Mouse (Mus musculus) forebrain, embryonic 16.5 days (tissue): ENCODE results near the gene Defb47. TPM values are rescaled to one million over a fixed set of nuclear protein-coding genes. Genes with fewer than 3 reads are reported as not detected.

Experiments used
- ATAC-seq: fragments of 200-750 bp; cut with Nextera tagmentation; 2 replicates; pipeline ENCODE4 v1.8.0; 2017; ENCODE audit warnings: mild to moderate bottlenecking, moderate library complexity
- H3K27ac ChIP-seq: fragments of 300-500 bp; sonication (generic); 2 replicates; pipeline ENCODE4 v1.5.1; 2014; ENCODE audit warnings: low read length, control low read depth
- H3K27me3 ChIP-seq: fragments of 300-500 bp; sonication (generic); replicated peaks from 2 replicates; pipeline ENCODE4 v1.6.1; 2014; ENCODE audit warnings: low read length; ENCODE audit not compliant: control insufficient read depth, insufficient read depth
- H3K36me3 ChIP-seq: fragments of 300-500 bp; sonication (generic); 2 replicates; pipeline ENCODE4 v1.6.1; 2014; ENCODE audit not compliant: control insufficient read depth, insufficient read depth
- H3K4me1 ChIP-seq: fragments of 300-500 bp; sonication (generic); replicated peaks from 2 replicates; pipeline ENCODE4 v1.6.1; 2014; ENCODE audit warnings: low read length; ENCODE audit not compliant: control insufficient read depth, insufficient read depth
- H3K4me2 ChIP-seq: fragments of 300-500 bp; sonication (generic); 2 replicates; pipeline ENCODE4 v1.6.1; 2014; ENCODE audit warnings: mild to moderate bottlenecking, low read length, control low read depth
- H3K4me3 ChIP-seq: fragments of 300-500 bp; sonication (generic); replicated peaks from 2 replicates; pipeline ENCODE4 v1.5.1; 2014; ENCODE audit warnings: mild to moderate bottlenecking, low read length, control low read depth
- H3K9ac ChIP-seq: fragments of 300-500 bp; sonication (generic); replicated peaks from 2 replicates; pipeline ENCODE4 v1.6.1; 2014; ENCODE audit warnings: low read depth, low read length, control low read depth
- H3K9me3 ChIP-seq: fragments of 300-500 bp; sonication (generic); 2 replicates; pipeline ENCODE4 v1.6.1; 2016; ENCODE audit warnings: low read length; ENCODE audit not compliant: control insufficient read depth
- WGBS: fragments of 180-500 bp; shearing (Covaris S2); extraction: QIAGEN DNeasy Blood & Tissue Kit; methylation state at CpG from one replicate; pipeline ENCODE4 v1.1.7; 2014; 5-methylcytosine and 5-hydroxymethylcytosine counted together
- polyA plus RNA-seq: library from polyadenylated mRNA; unstranded; fragments of >200 nt; fragmentation: Nextera tagmentation; extraction: Ambion mirVana; gene quantifications from 2 replicates; pipeline ENCODE4 v1.2.1, GENCODE M21; 2015

Gene Defb47
- polyA plus RNA-seq, 1 experiment from 2014 or later: not detected

DNA sequence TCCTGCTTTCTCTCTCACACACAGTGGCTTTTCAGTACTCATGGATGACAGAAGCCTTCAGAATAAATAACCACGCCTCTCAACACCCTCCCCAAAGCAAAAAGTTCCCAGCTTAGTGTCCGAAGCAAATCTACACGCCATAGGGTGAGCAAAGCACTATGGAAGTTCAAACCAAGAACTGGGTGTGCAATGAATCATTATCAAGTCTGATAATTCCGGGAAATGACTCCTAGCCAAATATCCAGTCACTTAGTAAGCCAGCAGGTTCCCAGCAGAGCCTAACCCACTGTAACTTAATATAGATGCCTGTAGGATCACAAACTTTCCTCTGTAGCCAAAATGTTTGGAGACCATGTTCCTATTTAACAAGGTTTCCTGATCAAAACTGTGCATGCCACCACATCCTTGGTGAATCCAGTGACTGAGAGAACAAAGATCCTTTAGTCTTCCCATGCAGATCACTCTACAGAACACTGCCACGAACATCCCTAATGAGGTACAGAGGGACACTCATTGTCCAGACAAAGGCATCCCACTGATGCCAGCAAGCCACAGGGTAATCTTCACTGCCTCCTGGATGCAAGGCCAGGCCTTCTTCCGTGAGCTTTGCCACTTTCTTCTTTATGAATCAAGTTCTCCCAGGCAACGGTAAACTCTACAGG is 5.9 kb upstream of the Defb47 start:
- Histone ChIP-seq H3K9ac (no peak overlapping the region), H3K27ac (no peak overlapping the region), H3K4me3 (no peak overlapping the region), H3K27me3 (no peaks in the 10 kb centered on the region), H3K4me1 (no peaks in the 10 kb centered on the region), H3K4me2 (no peak overlapping the region), H3K9me3 (no peaks in the 10 kb centered on the region), H3K36me3 (no peaks in the 10 kb centered on the region)
- WGBS: 53% methylated on average over 7 of the region's 7 CpGs
- ATAC-seq: no peak

DNA sequence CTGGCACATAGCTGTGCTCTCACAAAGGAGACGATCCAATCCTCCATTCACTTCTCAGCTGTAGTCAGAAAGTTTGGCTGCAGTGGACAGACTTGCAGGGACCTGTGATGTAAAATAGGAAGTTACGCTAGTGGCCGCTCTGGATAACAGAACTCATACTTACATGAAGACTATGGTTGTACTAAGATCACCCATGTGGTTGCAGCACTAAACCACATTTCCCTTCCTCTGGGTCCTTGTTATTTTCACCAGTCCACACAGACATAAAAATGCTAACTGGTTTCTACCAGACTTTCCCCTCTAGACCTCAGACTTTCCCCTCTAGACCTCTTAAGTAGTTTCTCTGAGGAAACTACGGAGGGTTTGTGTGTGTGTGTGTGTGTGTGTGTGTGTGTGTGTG is 1.1 kb downstream of the Defb47 start:
- no peak for ATAC-seq
- 92% methylated on average over 4 of the region's 4 CpGs for WGBS
- no peaks in the 10 kb centered on the region for H3K27me3 ChIP-seq

DNA sequence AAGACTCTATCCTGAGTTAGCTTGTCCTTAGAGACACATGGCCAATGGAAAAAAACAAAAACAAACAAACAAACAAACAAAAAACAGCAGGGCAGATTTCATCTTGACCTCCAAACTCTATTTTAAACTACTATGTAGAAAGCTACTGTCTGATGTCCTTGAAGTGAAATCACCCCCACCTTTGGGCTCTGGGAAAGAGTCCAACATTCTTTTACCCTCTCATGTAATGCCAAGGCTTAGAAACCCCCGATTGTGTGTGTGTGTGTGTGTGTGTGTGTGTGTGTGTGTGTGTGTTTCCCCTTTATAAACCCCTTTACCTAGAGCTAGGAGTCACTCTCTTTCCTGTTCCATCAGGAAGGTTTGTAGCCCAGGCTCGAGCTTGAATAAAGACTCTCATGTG is 4.7 kb downstream of the Defb47 start:
- no peak for ATAC-seq
- Histone ChIP-seq H3K4me1 (no peaks in the 10 kb centered on the region), H3K36me3 (no peaks in the 10 kb centered on the region), H3K27me3 (no peaks in the 10 kb centered on the region), H3K4me3 (no peak overlapping the region), H3K9ac (no peak overlapping the region), H3K4me2 (no peak overlapping the region), H3K9me3 (no peaks in the 10 kb centered on the region), H3K27ac (no peak overlapping the region)
- WGBS: 50% methylated on average over 2 of the region's 2 CpGs

More for the DNA sequence above, 1.1 kb downstream of the Defb47 start:
- no peak overlapping the region for H3K9ac ChIP-seq
- H3K4me1 ChIP-seq: no peaks in the 10 kb centered on the region
- H3K9me3 ChIP-seq: no peaks in the 10 kb centered on the region
- H3K36me3 ChIP-seq: no peaks in the 10 kb centered on the region
- no peak overlapping the region for H3K4me3 ChIP-seq
- H3K27ac ChIP-seq: no peak overlapping the region
- H3K4me2 ChIP-seq: no peak overlapping the region

DNA sequence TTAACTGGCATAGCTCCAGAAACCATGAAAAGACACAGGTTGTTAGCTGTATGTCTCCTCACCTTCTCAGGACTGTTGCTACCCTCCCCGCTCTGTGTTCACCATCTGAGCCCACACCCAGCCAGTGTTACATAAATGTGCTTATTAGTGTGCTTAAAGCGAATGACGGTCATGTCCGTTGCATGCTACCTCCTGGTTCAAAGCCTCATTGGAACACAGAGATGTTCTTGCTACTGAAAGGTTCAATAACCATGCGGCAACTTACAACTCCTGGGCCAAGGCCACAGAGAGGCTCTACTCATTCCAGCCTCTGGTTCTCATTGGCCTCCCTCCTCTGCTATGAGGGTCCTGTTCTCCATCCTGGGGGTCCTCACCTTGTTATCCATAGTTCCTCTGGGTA is 13.6 kb downstream of the Defb47 start, which contains the start of gene Defb43:
TSS of gene Defb43 (plus strand) at position 301 of the 400 bp plus-strand sequence.
- no peak for ATAC-seq

DNA sequence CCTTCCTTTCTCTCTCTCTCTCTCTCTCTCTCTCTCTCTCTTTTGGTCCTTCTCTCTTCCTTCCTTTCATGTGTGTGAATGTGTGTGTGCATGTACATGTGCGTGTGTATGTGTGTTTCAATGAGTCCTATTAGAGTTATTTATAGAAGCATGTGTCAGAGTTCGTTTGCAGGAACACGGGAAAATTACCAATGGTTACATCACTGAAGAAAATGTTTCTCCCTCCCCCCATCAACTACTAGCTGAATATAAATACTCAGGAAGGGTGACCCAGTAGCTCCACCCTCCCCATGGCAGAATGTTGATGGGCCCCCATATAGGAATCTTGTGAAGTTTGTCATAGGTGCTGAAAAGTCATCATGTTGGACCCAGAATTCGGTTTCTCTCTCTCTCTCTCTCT is 15.2 kb downstream of the Defb47 start:
- H3K4me2 ChIP-seq: no peak overlapping the region
- H3K9me3 ChIP-seq: no peaks in the 10 kb centered on the region
- H3K36me3 ChIP-seq: no peaks in the 10 kb centered on the region
- H3K9ac ChIP-seq: no peak overlapping the region
- H3K27ac ChIP-seq: no peak overlapping the region
- H3K4me1 ChIP-seq: no peaks in the 10 kb centered on the region
- 80% methylated on average over 4 of the region's 4 CpGs for WGBS
- no peaks in the 10 kb centered on the region for H3K27me3 ChIP-seq
- no peak overlapping the region for H3K4me3 ChIP-seq
- ATAC-seq: no peak

More for the DNA sequence above, 13.6 kb downstream of the Defb47 start, which contains the start of gene Defb43:
- H3K36me3 ChIP-seq: no peaks in the 10 kb centered on the region
- H3K4me2 ChIP-seq: no peak within 1 kb of the TSS
- 96% methylated on average over 5 of the region's 5 CpGs for WGBS
- H3K9ac ChIP-seq: no peak within 1 kb of the TSS
- H3K27ac ChIP-seq: no peak within 1 kb of the TSS
- no peak within 1 kb of the TSS for H3K4me3 ChIP-seq
- no peaks in the 10 kb centered on the region for H3K4me1 ChIP-seq
- H3K9me3 ChIP-seq: no peaks in the 10 kb centered on the region
- H3K27me3 ChIP-seq: no peaks in the 10 kb centered on the region

DNA sequence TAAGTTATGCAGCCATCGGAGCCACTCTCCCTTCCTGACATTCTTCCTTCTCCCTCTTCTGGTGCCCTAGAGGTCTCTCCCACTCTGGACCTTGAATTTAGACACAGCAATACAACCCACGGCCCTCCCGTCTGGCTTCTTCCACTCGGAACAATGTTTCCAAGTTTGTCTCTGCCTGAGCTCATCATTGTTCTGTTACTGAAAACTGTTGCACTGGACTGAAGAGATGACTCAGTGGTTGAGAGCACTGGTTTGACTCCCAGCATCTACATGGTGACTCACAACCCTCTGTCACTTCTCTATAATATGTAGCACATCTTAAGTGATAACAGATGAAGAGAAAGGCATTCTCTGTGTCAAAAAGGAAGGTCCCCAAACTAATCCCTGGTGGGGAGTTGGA is 16.8 kb downstream of the Defb47 start:
- no peaks in the 10 kb centered on the region for H3K4me1 ChIP-seq
- H3K36me3 ChIP-seq: no peaks in the 10 kb centered on the region
- no peak for ATAC-seq
- WGBS: 93% methylated on average over 4 of the region's 4 CpGs
- no peaks in the 10 kb centered on the region for H3K27me3 ChIP-seq
- H3K9ac ChIP-seq: no peak overlapping the region
- no peak overlapping the region for H3K4me2 ChIP-seq
- H3K4me3 ChIP-seq: no peak overlapping the region
- no peak overlapping the region for H3K27ac ChIP-seq
- H3K9me3 ChIP-seq: no peaks in the 10 kb centered on the region

DNA sequence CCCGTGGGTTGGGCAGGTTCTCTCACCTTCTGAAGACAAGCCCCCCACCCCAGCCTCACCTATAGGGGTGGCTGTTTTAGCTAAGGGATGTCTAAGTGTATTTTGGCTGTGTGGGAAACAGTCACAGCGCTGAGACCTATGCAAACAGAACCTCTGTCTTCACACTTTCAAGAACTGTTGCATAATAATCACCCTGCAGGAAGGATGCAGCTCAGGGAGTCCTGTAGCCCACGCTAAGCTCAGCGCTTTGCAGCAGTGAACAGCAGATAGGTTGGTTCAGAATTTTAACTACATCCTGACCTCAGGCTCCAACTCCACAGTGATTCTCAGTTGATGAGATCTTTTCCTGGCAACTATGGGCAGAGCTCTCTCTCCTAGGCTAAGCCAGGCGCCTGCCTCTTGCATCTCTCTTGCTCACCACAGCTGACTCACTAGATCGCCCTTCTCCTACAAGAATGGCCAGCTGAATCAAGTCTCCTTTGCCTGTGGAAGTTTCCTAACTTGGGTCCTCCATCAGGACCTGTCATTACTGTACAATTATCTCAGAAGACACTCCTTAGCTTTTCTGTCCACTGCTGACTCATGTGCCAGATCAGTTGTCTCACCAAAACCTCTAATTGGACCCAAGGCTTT is 22.8 kb downstream of the Defb47 start:
- no peak overlapping the region for H3K9ac ChIP-seq
- no peaks in the 10 kb centered on the region for H3K9me3 ChIP-seq
- no peak overlapping the region for H3K4me3 ChIP-seq
- no peak overlapping the region for H3K4me2 ChIP-seq
- no peaks in the 10 kb centered on the region for H3K27me3 ChIP-seq
- no peak for ATAC-seq
- H3K4me1 ChIP-seq: no peaks in the 10 kb centered on the region
- WGBS: 66% methylated on average over 6 of the region's 6 CpGs
- H3K36me3 ChIP-seq: no peaks in the 10 kb centered on the region
- H3K27ac ChIP-seq: no peak overlapping the region

DNA sequence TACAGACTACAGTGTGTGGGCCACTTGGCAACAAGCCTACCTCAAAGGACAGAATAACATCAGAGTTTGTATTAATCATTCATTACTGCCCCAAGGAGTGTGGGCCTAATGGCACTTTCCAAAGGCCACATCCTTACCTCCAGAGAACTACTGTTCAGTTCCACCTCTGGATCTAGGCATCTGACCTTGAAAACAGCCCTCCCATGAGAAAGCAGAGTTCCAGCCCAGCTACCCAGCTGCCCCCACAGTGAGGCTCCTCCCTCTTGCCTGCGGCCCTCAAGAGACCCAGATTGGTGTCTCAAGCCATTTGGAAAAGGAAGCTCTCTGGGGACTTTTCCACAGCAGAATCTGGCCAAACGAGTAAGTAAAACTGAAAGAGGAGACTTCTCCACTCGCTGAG is 48.8 kb downstream of the Defb47 start, which contains the start of gene Defb42:
TSS of gene Defb42 (plus strand) at position 301 of the 400 bp plus-strand sequence.
- no peak within 1 kb of the TSS for H3K4me3 ChIP-seq
- no peaks in the 10 kb centered on the region for H3K9me3 ChIP-seq
- no peak within 1 kb of the TSS for H3K9ac ChIP-seq
- H3K4me2 ChIP-seq: no peak within 1 kb of the TSS
- H3K27ac ChIP-seq: no peak within 1 kb of the TSS
- no peaks in the 10 kb centered on the region for H3K36me3 ChIP-seq
- no peak for ATAC-seq
- WGBS: 71% methylated on average over 3 of the region's 3 CpGs
- no peaks in the 10 kb centered on the region for H3K4me1 ChIP-seq
- no peaks in the 10 kb centered on the region for H3K27me3 ChIP-seq

DNA sequence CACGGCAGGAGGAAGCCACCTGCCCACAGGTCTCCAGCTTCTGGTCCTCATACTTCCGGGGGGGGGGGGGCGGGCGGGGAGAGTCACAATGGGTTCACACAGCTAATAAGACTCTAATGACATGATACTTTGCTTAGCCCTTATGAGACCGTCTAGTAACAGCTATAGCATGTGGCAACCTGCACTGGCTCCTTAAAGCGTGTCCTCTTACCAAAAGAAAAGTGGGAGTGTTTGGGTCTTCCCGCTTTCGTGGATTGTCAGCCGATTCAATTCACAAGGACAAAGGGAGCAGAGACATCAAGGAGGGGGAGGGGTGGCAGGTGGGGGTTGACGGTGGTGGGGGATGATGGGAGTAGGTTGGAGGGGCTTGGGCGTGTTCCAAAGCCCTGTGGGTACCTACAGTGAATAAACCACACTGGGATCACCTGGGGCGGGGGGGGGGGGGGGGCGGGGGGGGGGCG is 52.1 kb downstream of the Defb47 start, which contains the start of gene Defb30:
TSS of gene Defb30 (minus strand) at position 51 of the 461 bp plus-strand sequence.
- H3K9ac ChIP-seq: no peak within 1 kb of the TSS
- WGBS: 70% methylated on average over 12 of the region's 14 CpGs

More for the DNA sequence above, 52.1 kb downstream of the Defb47 start, which contains the start of gene Defb30:
- no peak for ATAC-seq
- Histone ChIP-seq H3K4me3 (no peak within 1 kb of the TSS), H3K4me2 (no peak within 1 kb of the TSS), H3K4me1 (peaks cover 6% of the 10 kb centered on the region; the same call in 1 of the 2 replicates), H3K27ac (no peak within 1 kb of the TSS), H3K36me3 (no peaks in the 10 kb centered on the region), H3K9me3 (no peaks in the 10 kb centered on the region), H3K27me3 (no peaks in the 10 kb centered on the region)
